Mouse (Mus musculus) stomach, postnatal 0 days (tissue): ENCODE measurements at regions not wholly inside any gene's neighbourhood (a gene's known extent, or its start where the extent isn't known, plus 50 kb on each side); places are given as distances from the start of the nearest gene placed in this dataset.

Experiments
- CTCF ChIP-seq: IDR thresholded peaks from 2 replicates; pipeline ENCODE4 v1.5.1; 2016; ENCODE audit warnings: antibody characterized with exemption, low read depth, mild to moderate bottlenecking, moderate library complexity
- EP300 ChIP-seq: optimal IDR thresholded peaks from 2 replicates; pipeline ENCODE3; 2016; ENCODE audit warnings: antibody characterized with exemption

DNA sequence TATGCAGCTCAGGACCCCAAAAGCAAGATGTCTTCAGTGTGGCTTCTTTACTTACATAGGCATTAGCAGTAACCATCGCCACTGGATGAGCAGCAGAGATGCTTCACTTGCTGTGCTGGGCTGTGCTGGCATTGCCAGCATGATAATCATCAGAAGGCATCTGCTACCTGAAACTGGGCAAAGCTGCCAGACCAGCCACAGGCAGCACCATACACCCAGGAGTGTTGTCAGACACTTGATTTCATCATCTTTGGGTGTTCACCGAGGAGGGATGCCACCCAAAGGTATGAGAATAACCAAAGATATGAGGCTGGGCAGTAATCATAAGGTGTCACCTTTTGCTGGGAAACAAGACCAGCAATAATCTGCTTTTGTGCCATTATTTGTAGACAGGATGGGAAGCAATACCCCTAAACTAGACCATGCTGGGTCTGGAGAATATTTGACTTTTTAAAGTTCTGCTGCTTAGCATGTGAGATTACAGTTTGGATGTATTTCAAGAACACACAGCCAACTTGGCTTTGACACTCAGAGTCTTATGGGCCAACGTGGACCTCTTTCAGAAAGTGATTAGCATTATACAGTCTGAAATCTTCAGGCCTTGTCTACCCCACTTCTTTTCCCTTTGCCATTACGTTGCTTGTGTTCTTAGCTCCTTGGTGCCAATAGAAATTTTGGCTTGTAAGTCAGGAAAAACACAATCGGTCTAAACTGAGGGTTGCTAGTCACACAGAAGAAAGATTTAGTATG, 80.7 kb upstream of the Cerkl start:
- no peak for TF ChIP-seq CTCF
- no peak for TF ChIP-seq EP300
